Mouse (Mus musculus): ENCODE data around the gene Axin1. TPM values are rescaled to one million over a fixed set of nuclear protein-coding genes. Genes with fewer than 3 reads are reported as not detected.
A peak's percentile ranks its signal among the peaks of the same experiment; 100 is the strongest.
"Not testable (repeated sequence)": the region's sequence is repeated elsewhere in the genome, so short reads cannot be mapped to it uniquely, and the experiment has no call there.

Gene Axin1
- total RNA-seq (2021) = 10 to 100 TPM; 24.3 to 25.2 TPM
- long read RNA-seq, experiment 1, transcript Axin1-203 (10 exons, 2,890 nt) = major isoform, 19 of 28 reads
- long read RNA-seq, experiment 1, transcript Axin1-201 (11 exons, 3,777 nt) = minor isoform, 6 of 28 reads
- long read RNA-seq, experiment 1, partial matches to known transcripts = 2 of 28 reads
- long read RNA-seq, experiment 1, other reads (novel, unspliced or antisense) = 1 of 28 reads
- long read RNA-seq, experiment 2, transcript Axin1-203 (10 exons, 2,890 nt) = major isoform, 26 of 41 reads
- long read RNA-seq, experiment 2, partial matches to known transcripts = 3 of 41 reads
- long read RNA-seq, experiment 2, other reads (novel, unspliced or antisense) = 11 of 41 reads

DNA sequence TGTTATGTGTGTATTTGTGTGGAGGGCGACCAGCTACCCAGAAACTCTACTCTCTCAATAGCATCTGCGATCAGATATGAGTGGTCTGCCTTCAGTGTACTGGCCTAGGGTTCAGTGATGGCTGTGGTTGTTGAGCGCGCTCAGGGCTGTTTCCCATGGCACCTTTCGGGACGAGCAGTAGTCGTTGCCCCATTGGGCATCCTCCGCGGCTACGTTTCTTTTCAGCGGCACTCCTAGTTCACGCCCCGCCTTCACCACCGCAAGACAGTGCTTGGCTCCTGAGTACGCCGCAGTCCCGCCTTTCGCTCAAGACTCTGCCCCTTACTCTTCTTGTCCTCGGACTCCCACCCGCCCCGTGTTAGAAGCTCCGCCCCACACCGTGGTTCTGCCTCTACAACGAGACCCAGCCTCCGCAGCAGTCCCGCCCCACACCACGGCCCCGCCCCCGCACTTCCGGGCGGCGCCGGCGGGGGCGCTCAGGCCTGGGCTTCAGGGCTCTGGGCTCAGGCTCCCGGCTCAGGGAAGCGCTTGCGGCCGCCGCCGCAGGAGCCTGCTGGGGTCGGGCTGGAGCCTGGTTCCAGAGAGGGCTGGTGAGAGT, at the start of gene Axin1:
Axin1 (plus strand) TSS at position 450 of the 598 bp plus-strand sequence.
- TF ChIP-seq CTCF (conservative IDR thresholded peaks at IDR 0.05) = peak; percentile 79
- Histone ChIP-seq H3K27ac (peak within 1 kb of the TSS; percentile 88), H3K4me3 (peak within 1 kb of the TSS; percentile 79)
- peak; percentile 90 to 94 for DNase-seq (ENCODE audit: low spot score in 2 of 2)

DNA sequence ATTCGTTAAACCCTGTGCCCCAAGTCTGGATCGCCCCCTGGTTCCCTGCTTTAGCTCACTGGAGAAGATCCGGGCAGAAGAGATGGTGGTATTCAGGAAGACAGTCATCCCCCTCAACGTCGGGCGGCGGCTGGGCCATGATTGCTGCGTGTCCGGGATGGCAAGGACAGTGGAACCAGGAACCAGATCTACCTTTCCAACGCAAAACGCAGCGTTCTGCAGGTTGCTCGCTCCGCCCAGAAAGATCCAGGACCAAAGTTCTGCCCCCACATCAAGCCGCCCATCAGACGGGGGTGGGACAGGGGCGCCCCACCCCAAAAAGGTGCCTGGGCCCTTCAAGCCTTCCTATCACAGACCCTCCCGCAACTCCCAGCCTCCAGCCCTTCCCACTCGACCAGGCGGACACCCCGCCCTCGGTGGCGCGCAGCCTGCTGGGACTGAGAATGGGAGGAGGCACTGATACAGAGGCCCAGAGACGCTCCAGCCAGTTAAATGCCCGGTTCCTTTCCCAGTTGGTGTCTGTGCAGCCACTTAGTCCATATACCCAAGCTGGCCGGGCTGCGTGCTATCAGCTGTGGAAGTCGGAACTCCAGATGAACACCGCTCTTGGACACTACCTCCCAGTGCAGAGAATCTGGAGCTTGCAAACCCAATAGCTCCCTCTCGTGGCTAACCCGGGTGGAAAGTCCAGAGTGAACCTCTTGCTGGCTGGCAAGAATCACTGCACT, 48.4 kb upstream of the Axin1 start, which contains the start of gene Decr2:
Decr2 (minus strand) TSS at position 433 of the 728 bp plus-strand sequence.
- TF ChIP-seq CTCF (conservative IDR thresholded peaks at IDR 0.05) = peak; percentile 95
- peak; percentile 88 to 91 for DNase-seq (ENCODE audit: low spot score in 2 of 2)
- peak within 1 kb of the TSS; percentile 93 for H3K27ac ChIP-seq
- peak within 1 kb of the TSS; percentile 61 for H3K4me3 ChIP-seq

DNA sequence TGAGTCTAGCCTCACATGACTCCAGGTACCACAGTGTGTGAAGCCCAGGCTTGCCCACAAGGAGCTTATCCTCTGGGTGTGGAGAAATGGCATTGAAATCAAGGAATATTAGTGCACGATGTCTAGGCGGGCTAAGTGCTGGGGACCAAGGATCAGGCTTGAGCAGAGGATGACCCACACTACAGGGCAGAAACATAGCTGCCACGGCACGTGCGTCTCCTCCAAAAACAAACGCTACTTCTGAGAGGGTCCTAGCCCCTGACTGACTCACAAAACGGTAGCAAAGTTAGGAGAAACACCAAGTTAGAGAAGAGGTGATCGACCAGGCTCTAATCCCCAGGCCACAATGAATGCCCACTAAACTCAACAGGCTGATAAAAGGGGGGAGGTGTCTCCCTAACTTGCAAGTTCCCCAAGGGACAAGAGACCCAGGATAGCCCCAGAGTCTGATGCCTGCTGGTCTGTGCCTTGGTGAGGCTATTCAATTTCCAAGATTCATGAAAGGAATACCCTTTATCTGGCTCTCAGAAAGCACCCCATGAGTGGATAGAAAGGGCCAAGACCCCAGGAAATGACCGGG, 43.9 kb upstream of the Axin1 start:
- Histone ChIP-seq H3K4me3 (peak overlapping the region; percentile 62), H3K27ac (peak overlapping the region; percentile 78)
- no peak for DNase-seq (ENCODE audit: low spot score in 2 of 2)
- TF ChIP-seq CTCF (conservative IDR thresholded peaks at IDR 0.05) = no peak

DNA sequence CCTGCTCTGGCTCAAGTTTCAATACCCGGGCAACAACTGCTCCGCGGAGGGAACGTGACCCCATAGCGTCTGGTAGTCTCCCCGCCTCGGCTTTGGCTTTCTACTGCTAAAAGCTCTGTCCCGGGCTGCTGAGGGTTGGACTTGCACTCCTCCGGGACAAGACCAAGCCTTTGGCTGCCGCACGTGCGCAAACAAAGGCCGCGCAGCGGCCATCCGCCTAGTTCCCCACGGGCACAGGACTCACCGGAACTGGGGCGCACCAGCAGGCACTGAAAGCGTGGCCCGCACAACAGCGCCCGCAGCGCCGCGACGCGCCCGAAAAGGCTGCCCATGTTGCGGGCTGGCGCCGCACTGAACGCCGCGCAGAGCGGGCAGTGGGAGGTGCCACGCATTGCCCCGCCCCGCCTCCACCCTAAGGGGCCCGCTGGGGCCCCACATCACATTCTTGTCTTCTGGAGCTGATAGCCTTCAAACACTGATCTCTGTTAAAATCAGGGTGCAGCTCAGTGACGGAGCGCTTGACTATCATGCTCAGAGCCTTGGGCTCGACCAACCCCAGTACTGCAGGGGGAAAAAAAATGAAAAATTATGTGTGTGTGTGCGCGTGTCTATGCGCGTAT, 43.3 kb upstream of the Axin1 start, which contains the start of gene Nme4:
Nme4 (minus strand) TSS at position 482 of the 620 bp plus-strand sequence.
- TF ChIP-seq CTCF (conservative IDR thresholded peaks at IDR 0.05) = 0 out of 2 replicates have a peak, but pooled peaks have one; percentile 7
- peak; percentile 65 to 71 for DNase-seq (ENCODE audit: low spot score in 2 of 2)
- Histone ChIP-seq H3K4me3 (peak within 1 kb of the TSS; percentile 62), H3K27ac (peak within 1 kb of the TSS; percentile 78)

DNA sequence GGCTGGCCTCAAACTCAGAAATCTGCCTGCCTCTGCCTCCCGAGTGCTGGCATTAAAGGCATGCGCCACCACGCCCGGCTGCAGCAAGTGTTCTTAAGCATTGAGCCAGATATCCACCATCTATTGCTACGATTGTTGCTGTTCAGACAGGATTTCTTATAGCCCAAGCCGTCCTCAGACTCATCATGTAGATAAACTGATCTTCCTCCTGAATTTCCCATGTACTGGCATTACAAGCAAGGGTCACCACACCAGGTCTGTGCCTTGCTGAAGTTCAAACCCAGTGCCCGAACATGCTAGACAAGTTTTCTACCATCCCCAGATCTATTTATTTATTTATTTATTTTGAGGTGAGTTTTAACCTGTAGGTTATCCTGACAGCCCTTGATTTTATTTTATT, 40.0 kb upstream of the Axin1 start:
- no peak for DNase-seq (ENCODE audit: low spot score in 2 of 2)
- Histone ChIP-seq H3K27ac (no peak overlapping the region), H3K4me3 (no peak overlapping the region)
- TF ChIP-seq CTCF (conservative IDR thresholded peaks at IDR 0.05) = no peak

DNA sequence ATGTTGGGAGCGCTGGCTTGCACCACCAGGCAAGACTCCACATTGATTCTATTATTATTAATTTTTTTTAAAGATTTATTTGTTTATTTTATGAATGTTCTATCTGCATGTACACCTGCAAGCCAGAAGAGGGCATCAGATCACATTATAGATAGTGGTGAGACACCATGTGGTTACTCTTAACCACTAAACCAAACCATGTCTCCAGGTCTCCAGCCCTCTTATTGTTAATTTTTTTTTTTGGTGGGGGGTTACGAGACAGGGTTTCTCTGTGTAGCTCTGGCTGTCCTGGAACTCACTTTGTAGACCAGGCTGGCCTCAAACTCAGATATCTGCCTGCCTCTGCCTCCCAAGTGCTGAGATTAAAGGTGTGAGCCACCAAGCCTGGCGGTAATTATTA, 39.2 kb upstream of the Axin1 start:
- not testable (repeated sequence) for H3K27ac ChIP-seq; H3K4me3 ChIP-seq; DNase-seq (ENCODE audit: low spot score in 2 of 2)
- TF ChIP-seq CTCF (conservative IDR thresholded peaks at IDR 0.05) = peak; percentile 77

DNA sequence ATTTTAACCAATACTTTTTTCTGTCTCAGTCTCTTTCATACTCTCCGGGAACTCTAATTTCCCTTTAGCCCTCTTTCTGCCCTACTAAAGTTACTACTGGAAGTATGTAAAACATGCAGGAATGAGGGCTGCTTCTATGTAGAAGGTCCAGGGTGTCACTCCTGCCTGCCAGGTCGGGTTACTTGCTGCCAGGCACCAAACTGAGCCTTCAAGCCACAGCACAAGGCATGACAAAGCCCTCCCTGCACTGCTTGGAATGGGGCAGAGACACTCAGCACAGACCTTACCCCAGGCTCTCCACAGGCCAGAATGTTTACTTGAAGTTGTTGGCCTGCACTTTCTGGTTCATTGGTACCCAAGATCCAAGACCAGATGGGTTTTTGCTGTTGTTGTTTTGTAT, 38.3 kb upstream of the Axin1 start:
- Histone ChIP-seq H3K4me3 (no peak overlapping the region), H3K27ac (no peak overlapping the region)
- TF ChIP-seq CTCF (conservative IDR thresholded peaks at IDR 0.05) = no peak
- DNase-seq (ENCODE audit: low spot score in 2 of 2) = no peak

DNA sequence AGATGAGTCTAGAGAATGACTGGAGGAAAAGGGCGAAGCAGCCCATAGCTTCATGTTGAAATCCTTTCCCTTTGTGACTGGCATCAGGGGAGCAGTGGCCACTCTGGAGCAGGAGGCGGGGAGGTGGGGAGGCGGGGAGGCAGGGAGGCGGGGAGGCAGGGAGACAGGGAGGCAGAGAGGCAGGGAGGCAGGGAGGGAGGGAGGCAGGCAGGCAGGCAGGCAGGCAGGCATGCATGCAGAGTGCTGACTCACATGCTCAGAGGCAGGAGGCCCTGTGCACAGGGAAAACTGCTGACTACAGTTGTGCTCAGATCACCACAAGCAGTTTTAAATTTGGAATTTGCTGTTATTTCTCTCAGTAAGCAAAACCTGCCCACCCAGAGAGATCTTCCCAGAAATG, 37.0 kb upstream of the Axin1 start:
- Histone ChIP-seq H3K27ac (no peak overlapping the region), H3K4me3 (no peak overlapping the region)
- DNase-seq (ENCODE audit: low spot score in 2 of 2) = no peak
- no peak for TF ChIP-seq CTCF (conservative IDR thresholded peaks at IDR 0.05)

DNA sequence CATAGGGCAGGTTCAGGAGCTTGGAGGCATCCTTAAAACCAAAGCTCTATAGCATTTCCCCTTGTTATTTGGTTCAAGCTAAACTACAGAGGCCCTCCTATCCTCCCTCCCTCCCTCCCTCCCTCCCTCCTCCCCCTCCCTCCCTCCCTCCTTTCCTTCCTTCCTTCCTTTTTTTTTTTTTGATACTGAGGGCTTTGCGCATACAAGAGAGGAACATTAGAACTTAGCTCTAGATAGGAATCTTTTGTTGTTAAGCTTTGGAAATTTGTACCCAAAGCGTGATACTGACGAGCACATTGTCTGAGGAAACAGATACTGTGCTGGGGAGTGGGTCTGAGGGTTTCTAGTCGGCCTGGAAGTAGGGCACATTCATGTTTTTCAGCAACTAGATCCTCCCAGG, 32.9 kb upstream of the Axin1 start:
- no peak overlapping the region for H3K27ac ChIP-seq
- TF ChIP-seq CTCF (conservative IDR thresholded peaks at IDR 0.05) = no peak
- no peak for DNase-seq (ENCODE audit: low spot score in 2 of 2)
- H3K4me3 ChIP-seq = no peak overlapping the region

DNA sequence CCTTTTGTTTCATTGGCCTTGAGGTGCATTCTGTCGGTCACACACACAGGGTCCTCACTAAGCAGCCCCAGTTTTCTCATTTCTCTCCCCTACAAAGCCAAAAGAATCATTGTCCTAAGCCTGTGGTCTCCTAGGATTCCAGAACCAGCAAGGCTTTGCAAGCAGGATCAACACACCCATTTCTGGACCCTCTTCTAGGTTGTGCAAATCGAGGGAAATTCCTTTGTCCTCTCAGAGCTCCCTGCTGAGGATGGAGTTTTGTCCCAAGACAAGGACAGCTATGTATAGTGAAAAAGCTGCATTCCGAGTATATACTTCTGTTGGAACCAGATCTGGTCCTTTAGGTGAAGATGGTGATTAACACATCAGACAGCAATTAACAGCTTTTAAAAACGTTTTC, 28.3 kb upstream of the Axin1 start:
- TF ChIP-seq CTCF (conservative IDR thresholded peaks at IDR 0.05) = no peak
- DNase-seq (ENCODE audit: low spot score in 2 of 2) = no peak
- H3K4me3 ChIP-seq = no peak overlapping the region
- no peak overlapping the region for H3K27ac ChIP-seq

DNA sequence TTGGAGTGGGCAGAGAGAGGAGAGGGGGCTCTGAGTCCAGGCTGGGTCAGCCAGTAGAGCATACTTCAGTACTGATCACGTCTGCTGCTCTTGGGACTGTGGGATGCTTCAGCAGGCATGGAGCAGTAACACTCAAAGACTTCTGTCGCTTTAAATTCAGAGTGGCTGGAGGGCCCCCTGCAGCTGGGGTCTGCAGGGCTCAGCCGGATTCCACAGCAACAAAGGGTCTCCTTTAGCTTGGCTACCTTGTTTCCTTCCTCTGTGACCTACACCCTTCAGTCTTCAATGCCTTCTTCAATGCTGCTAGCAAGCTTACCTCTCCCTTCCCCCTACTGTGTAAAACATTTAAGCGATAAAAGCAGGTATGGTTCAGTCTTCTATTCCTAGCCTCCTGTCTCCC, 27.5 kb upstream of the Axin1 start:
- H3K27ac ChIP-seq = no peak overlapping the region
- no peak for DNase-seq (ENCODE audit: low spot score in 2 of 2)
- no peak for TF ChIP-seq CTCF (conservative IDR thresholded peaks at IDR 0.05)
- H3K4me3 ChIP-seq = no peak overlapping the region

DNA sequence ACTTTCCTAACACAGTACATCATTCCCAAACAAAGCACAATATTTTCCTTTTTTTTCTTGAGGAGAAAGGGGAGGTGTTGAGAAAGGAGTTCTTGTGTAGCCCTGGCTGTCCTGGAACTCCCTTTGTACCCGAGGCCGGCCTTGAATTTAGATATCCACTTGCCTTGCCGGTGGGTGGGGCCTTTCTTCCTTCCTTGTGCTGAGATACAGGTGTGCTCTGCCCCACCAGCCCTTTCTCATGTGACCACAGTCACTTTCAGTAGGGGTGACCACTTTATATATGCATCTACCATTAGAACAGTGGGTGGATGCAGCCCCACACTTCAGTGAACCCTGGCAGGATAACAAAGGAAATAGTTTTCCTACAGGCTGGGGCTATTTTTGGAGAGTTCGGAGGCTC, 26.8 kb upstream of the Axin1 start:
- DNase-seq (ENCODE audit: low spot score in 2 of 2) = no peak
- no peak for TF ChIP-seq CTCF (conservative IDR thresholded peaks at IDR 0.05)
- Histone ChIP-seq H3K27ac (no peak overlapping the region), H3K4me3 (no peak overlapping the region)

Data from layer of hippocampus, adult 2 months (tissue).